Comparison of ENCODE assay signal across 7 mouse cellular contexts in genomic region chr13:75992169-75993028, GRCm38 (mm10). TPM values are rescaled to one million over a fixed set of nuclear protein-coding genes. Genes with fewer than 3 reads are reported as not detected.
DNase-seq lines count a peak whose midpoint lies in the region; ATAC-seq lines count a peak whose summit lies in the region.

No protein-coding gene starts in this region.

- H3K9me3 ChIP-seq in forebrain, embryonic 16.5 days (ENCODE audit: control insufficient read depth, low read length): no peaks in the 10 kb centered on the region
- 0 out of 2 replicates have a peak, but pooled peaks cover 4% of the 10 kb centered on the region for H3K9me3 ChIP-seq in neural tube, embryonic 15.5 days (replicated peaks)

- peak; percentile 16 for DNase-seq in urinary bladder, postnatal 14 days (ENCODE audit: low spot score)
- DNase-seq in urinary bladder, postnatal 36 days (ENCODE audit: low spot score in 2 of 2): no peak
- peak; percentile 45 to 54 for DNase-seq in kidney, postnatal 25 days
- no peak for DNase-seq in right cerebral cortex, postnatal 14 days

- H3K36me3 ChIP-seq in forebrain, embryonic 16.5 days (ENCODE audit: control insufficient read depth, insufficient read depth): no peaks in the 10 kb centered on the region
- no peaks in the 10 kb centered on the region for H3K36me3 ChIP-seq in neural tube, embryonic 15.5 days

- ATAC-seq in forebrain, embryonic 16.5 days: peak; percentile 95
- ATAC-seq in neural tube, embryonic 15.5 days (ENCODE audit: low FRiP score): peak; percentile 89
- ATAC-seq in activated CD4-positive, CD25-positive, alpha-beta regulatory T cell, adult 4 months: no peak

- peaks cover 3% of the 10 kb centered on the region for H3K4me1 ChIP-seq in forebrain, embryonic 16.5 days (replicated peaks; ENCODE audit: control insufficient read depth, insufficient read depth, low read length)
- peaks cover 6% of the 10 kb centered on the region for H3K4me1 ChIP-seq in neural tube, embryonic 15.5 days

- 11% methylated on average over 9 of the region's 9 CpGs for WGBS in forebrain, embryonic 16.5 days
- WGBS in neural tube, embryonic 15.5 days: 21% methylated on average over 9 of the region's 9 CpGs

- no peak overlapping the region; the same call in 1 of the 2 replicates for H3K4me2 ChIP-seq in forebrain, embryonic 16.5 days (ENCODE audit: low read length)
- no peak overlapping the region for H3K4me2 ChIP-seq in neural tube, embryonic 15.5 days

- no peaks in the 10 kb centered on the region for H3K27me3 ChIP-seq in forebrain, embryonic 16.5 days (replicated peaks; ENCODE audit: control insufficient read depth, insufficient read depth, low read length)
- no peaks in the 10 kb centered on the region for H3K27me3 ChIP-seq in neural tube, embryonic 15.5 days (replicated peaks)

- H3K9ac ChIP-seq in forebrain, embryonic 16.5 days (replicated peaks; ENCODE audit: low read depth, low read length): no peak overlapping the region
- H3K9ac ChIP-seq in neural tube, embryonic 15.5 days (replicated peaks): no peak overlapping the region

- H3K27ac ChIP-seq in forebrain, embryonic 16.5 days (ENCODE audit: low read length): 0 out of 2 replicates have a peak overlapping the region, but pooled peaks have one; percentile 19
- H3K27ac ChIP-seq in neural tube, embryonic 15.5 days (replicated peaks): peak overlapping the region; percentile 46; the same call in 1 of the 2 replicates

- no peak overlapping the region for H3K4me3 ChIP-seq in forebrain, embryonic 16.5 days (replicated peaks; ENCODE audit: low read length)
- no peak overlapping the region for H3K4me3 ChIP-seq in neural tube, embryonic 15.5 days (replicated peaks)

RNA-seq across cellular contexts. Expression of gene Spata9, which starts 25.4 kb away (rescaled TPM):
- polyA plus RNA-seq in forebrain, embryonic 16.5 days (2015; fragmentation: Nextera tagmentation; extraction: Ambion mirVana): 1.8 and 2.6 TPM in 2 replicates
- polyA plus RNA-seq in neural tube, embryonic 15.5 days (2015; fragmentation: Nextera tagmentation; extraction: Ambion mirVana): 1.6 and 3.1 TPM in 2 replicates
- polyA plus RNA-seq in activated CD4-positive, CD25-positive, alpha-beta regulatory T cell, adult 4 months (2017; shearing (Covaris generic)): under 1 TPM in 1 of 2 experiments, not detected in 1; 0.48 TPM

RNA-seq across cellular contexts. Expression of gene Rfesd, which starts 26.1 kb away (rescaled TPM):
- 16.7 and 20.2 TPM in 2 replicates for polyA plus RNA-seq in forebrain, embryonic 16.5 days (2015; fragmentation: Nextera tagmentation; extraction: Ambion mirVana)
- 19.9 and 21.0 TPM in 2 replicates for polyA plus RNA-seq in neural tube, embryonic 15.5 days (2015; fragmentation: Nextera tagmentation; extraction: Ambion mirVana)
- 10 to 100 TPM; 35.9 to 38.4 TPM for polyA plus RNA-seq in activated CD4-positive, CD25-positive, alpha-beta regulatory T cell, adult 4 months (2017; shearing (Covaris generic))

RNA-seq across cellular contexts. Expression of gene Rhobtb3, which starts 48.7 kb away (rescaled TPM):
- 33.1 and 41.3 TPM in 2 replicates for polyA plus RNA-seq in forebrain, embryonic 16.5 days (2015; fragmentation: Nextera tagmentation; extraction: Ambion mirVana)
- 17.6 and 18.3 TPM in 2 replicates for polyA plus RNA-seq in neural tube, embryonic 15.5 days (2015; fragmentation: Nextera tagmentation; extraction: Ambion mirVana)
- not detected for polyA plus RNA-seq in activated CD4-positive, CD25-positive, alpha-beta regulatory T cell, adult 4 months (2017; shearing (Covaris generic))

Comparison
In these comparisons a context has a peak if more than half of its experiments do, and no peak if none do; other contexts are left out.
1. DNase-seq: peak in urinary bladder, postnatal 14 days (single experiment) and kidney, postnatal 25 days (2 of 2); none in urinary bladder, postnatal 36 days (0 of 2) and right cerebral cortex, postnatal 14 days (single experiment).
2. RNA of gene Rhobtb3, which starts 48.7 kb away (polyA plus RNA-seq): 33.1 to 41.3 TPM in forebrain, embryonic 16.5 days and 17.6 to 18.3 TPM in neural tube, embryonic 15.5 days; not detected in activated CD4-positive, CD25-positive, alpha-beta regulatory T cell, adult 4 months; every median in the first group is over 10 times any median in the second.